Mouse (Mus musculus): Measurements from ENCODE around the gene Olfr1428. TPM values are rescaled to one million over a fixed set of nuclear protein-coding genes. Genes with fewer than 3 reads are reported as not detected.

Gene Olfr1428
- polyA plus RNA-seq, 1 experiment, result not detected

Other genes with a start within 250 kb of the Olfr1428 start
- 0.05 TPM in 2 replicates for gene Olfr1419, start 240.8 kb downstream of the Olfr1428 start, polyA plus RNA-seq (2012; rRNA removed)
- not detected in 2 replicates for gene Olfr1420, start 229.3 kb downstream of the Olfr1428 start, polyA plus RNA-seq (2012; rRNA removed)
- gene Patl1, start 203.5 kb downstream of the Olfr1428 start, polyA plus RNA-seq (2012; rRNA removed), result 38.0 and 38.6 TPM in 2 replicates
- gene Osbp, start 150.0 kb downstream of the Olfr1428 start, polyA plus RNA-seq (2012; rRNA removed), result 31.1 and 35.8 TPM in 2 replicates
- gene Olfr1423, start 74.6 kb downstream of the Olfr1428 start, polyA plus RNA-seq (2012; rRNA removed), result not detected in 2 replicates
- gene Olfr1424, start 53.2 kb downstream of the Olfr1428 start, polyA plus RNA-seq (2012; rRNA removed), result not detected in 2 replicates
- gene Olfr1425, start 38.2 kb downstream of the Olfr1428 start, polyA plus RNA-seq (2012; rRNA removed), result not detected in 2 replicates
- gene Olfr1426, start 23.9 kb downstream of the Olfr1428 start, polyA plus RNA-seq (2012; rRNA removed), result not detected in 2 replicates
- not detected in 2 replicates for gene Olfr1427, start 12.6 kb downstream of the Olfr1428 start, polyA plus RNA-seq (2012; rRNA removed)
- not detected in 2 replicates for gene Olfr76, start 7.3 kb upstream of the Olfr1428 start, polyA plus RNA-seq (2012; rRNA removed)
- gene Olfr1555-ps1, start 54.2 kb upstream of the Olfr1428 start, polyA plus RNA-seq (2012; rRNA removed), result not detected in 2 replicates
- gene Olfr1431, start 84.7 kb upstream of the Olfr1428 start, polyA plus RNA-seq (2012; rRNA removed), result not detected in 2 replicates
- gene Olfr1432, start 116.7 kb upstream of the Olfr1428 start, polyA plus RNA-seq (2012; rRNA removed), result not detected in 2 replicates
- not detected in 2 replicates for gene Olfr262, start 125.8 kb upstream of the Olfr1428 start, polyA plus RNA-seq (2012; rRNA removed)
- gene Olfr235, start 145.1 kb upstream of the Olfr1428 start, polyA plus RNA-seq (2012; rRNA removed), result not detected in 2 replicates
- not detected in 2 replicates for gene Olfr1434, start 164.0 kb upstream of the Olfr1428 start, polyA plus RNA-seq (2012; rRNA removed)
- gene Olfr1436, start 183.2 kb upstream of the Olfr1428 start, polyA plus RNA-seq (2012; rRNA removed), result not detected in 2 replicates
- not detected in 2 replicates for gene Olfr1437, start 209.2 kb upstream of the Olfr1428 start, polyA plus RNA-seq (2012; rRNA removed)
- not detected in 2 replicates for gene Olfr1438-ps1, start 220.0 kb upstream of the Olfr1428 start, polyA plus RNA-seq (2012; rRNA removed)